Mouse (Mus musculus) G1E (cell line): ENCODE measurements around the gene Stk38l. TPM values are rescaled to one million over a fixed set of nuclear protein-coding genes. Genes with fewer than 3 reads are reported as not detected.
"Not testable (repeated sequence)": the region's sequence is repeated elsewhere in the genome, so short reads cannot be mapped to it uniquely, and the experiment has no call there.

Experiments
- ATAC-seq: 2 replicates; pipeline ENCODE4 v1.8.0; 2016; ENCODE audit warnings: mild to moderate bottlenecking; ENCODE audit not compliant: insufficient number of reproducible peaks, poor library complexity, low FRiP score, severe bottlenecking; ENCODE audit errors: extremely low read depth
- DNase-seq: peaks from one replicate; pipeline ENCODE4 v3.0.0; 2012; ENCODE audit warnings: low spot score
- H3K27me3 ChIP-seq: 2 replicates; pipeline ENCODE4 v1.6.1; 2012; ENCODE audit warnings: mild to moderate bottlenecking, low read length, inconsistent platforms; ENCODE audit not compliant: insufficient read depth
- H3K36me3 ChIP-seq: replicated peaks from 2 replicates; pipeline ENCODE3; 2012; ENCODE audit warnings: mild to moderate bottlenecking, inconsistent platforms
- H3K4me1 ChIP-seq: 2 replicates; pipeline ENCODE4 v1.6.1; 2012; ENCODE audit warnings: low read depth, low read length, inconsistent platforms, mixed read lengths; ENCODE audit not compliant: insufficient read depth
- H3K4me3 ChIP-seq: 2 replicates; pipeline ENCODE4 v1.5.1; 2012; ENCODE audit warnings: low read depth, mild to moderate bottlenecking, inconsistent platforms, low read length, moderate library complexity, mixed read lengths
- H3K9me3 ChIP-seq: replicated peaks from 2 replicates; pipeline ENCODE4 v1.6.1; 2012; ENCODE audit warnings: inconsistent platforms
- CTCF ChIP-seq: IDR thresholded peaks from 2 replicates; pipeline ENCODE4 v1.5.1; 2012; ENCODE audit warnings: low read depth, low read length, inconsistent platforms, mixed read lengths
- GATA1 ChIP-seq: IDR thresholded peaks from 2 replicates; pipeline ENCODE4 v1.6.1; 2012; ENCODE audit warnings: borderline replicate concordance, low read length, inconsistent platforms, mixed read lengths
- GATA2 ChIP-seq: IDR thresholded peaks from 2 replicates; pipeline ENCODE4 v1.6.1; 2012; ENCODE audit warnings: low read depth, low read length, inconsistent platforms, borderline replicate concordance
- POLR2AphosphoS5 ChIP-seq: IDR thresholded peaks from 2 replicates; pipeline ENCODE4 v1.6.1; 2012; ENCODE audit warnings: low read depth, low read length, inconsistent platforms; ENCODE audit not compliant: insufficient replicate concordance
- TAL1 ChIP-seq: conservative IDR thresholded peaks from 2 replicates; pipeline ENCODE4 v1.6.1; 2012; ENCODE audit warnings: low read depth, low read length, inconsistent platforms, mixed read lengths
- polyA plus RNA-seq: library from polyadenylated mRNA; stranded (reverse); fragments of >175 nt; gene quantifications from 2 replicates; pipeline ENCODE4 v1.2.3, GENCODE M21; 2012
- total RNA-seq, 2 experiments: library from RNA; stranded (forward) in 1 of 2; stranded (reverse) in 1 of 2; fragments of 200-1000 nt in 1 of 2; fragments of >200 nt in 1 of 2; fragmentation: Nextera tagmentation in 1 of 2; gene quantifications; 2 replicates each; pipeline ENCODE4 v1.2.3; 2014 to 2017

Gene Stk38l
- total and polyA plus RNA-seq, 3 experiments, result 0.51 to 4.4 (median 4.3) TPM

DNA sequence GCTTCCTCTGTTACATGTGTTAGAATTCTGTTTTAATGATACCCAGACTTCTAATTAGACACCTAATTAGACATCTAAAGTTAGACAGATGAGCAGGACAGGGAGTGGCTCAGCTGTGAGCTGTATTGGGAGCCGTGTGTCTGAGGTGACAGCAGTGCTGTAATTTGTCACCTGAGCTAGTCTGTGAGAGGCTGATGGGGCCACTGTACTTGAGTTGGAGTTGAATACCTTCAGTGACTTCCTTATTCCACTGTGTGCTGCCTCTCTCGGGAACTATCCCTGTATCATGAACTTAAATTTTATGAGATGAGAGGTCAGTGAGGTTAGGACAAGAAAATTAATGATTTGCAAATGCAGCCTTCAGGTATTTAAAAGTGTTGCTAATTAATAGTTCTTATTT is 39.8 kb downstream of the Stk38l start:
- no peaks in the 10 kb centered on the region for H3K9me3 ChIP-seq
- peaks cover 54% of the 10 kb centered on the region for H3K36me3 ChIP-seq
- no peak for TF ChIP-seq GATA1
- no peak for TF ChIP-seq TAL1
- TF ChIP-seq CTCF, result no peak
- no peak for TF ChIP-seq GATA2
- TF ChIP-seq POLR2AphosphoS5, result no peak
- H3K4me1 ChIP-seq, result no peaks in the 10 kb centered on the region
- H3K27me3 ChIP-seq, result no peaks in the 10 kb centered on the region
- ATAC-seq, result no peak
- H3K4me3 ChIP-seq, result no peak overlapping the region
- DNase-seq, result no peak

DNA sequence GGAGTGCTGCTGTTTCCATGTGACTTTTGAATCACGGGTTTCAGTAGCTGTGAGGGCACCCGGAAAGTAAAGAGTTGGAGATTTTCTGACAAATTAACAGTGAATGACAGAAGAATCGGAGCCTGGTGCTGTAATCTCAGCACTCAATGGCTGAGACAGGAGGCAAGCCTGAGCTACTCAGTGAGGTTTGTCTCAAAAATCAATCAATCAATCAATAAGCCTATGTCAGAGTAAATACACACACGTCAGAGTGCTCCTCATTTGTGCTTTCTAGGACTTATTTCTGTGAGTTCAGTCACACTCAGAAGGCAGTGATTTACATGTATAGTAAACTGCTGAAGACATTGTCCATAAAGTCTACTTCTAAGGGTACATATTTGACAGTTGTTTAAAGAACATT is 40.5 kb downstream of the Stk38l start:
- TF ChIP-seq GATA1 (no peak), POLR2AphosphoS5 (no peak), TAL1 (no peak), GATA2 (no peak), CTCF (no peak)
- Histone ChIP-seq H3K27me3 (no peaks in the 10 kb centered on the region), H3K4me3 (no peak overlapping the region), H3K4me1 (no peaks in the 10 kb centered on the region), H3K9me3 (no peaks in the 10 kb centered on the region), H3K36me3 (peaks cover 57% of the 10 kb centered on the region)
- DNase-seq (no peak), ATAC-seq (no peak)

- DNase-seq (no peak), ATAC-seq (no peak)
- H3K4me1 ChIP-seq, result no peaks in the 10 kb centered on the region
- no peaks in the 10 kb centered on the region for H3K27me3 ChIP-seq
- H3K36me3 ChIP-seq, result peaks cover 66% of the 10 kb centered on the region
- TF ChIP-seq TAL1 (no peak), GATA1 (no peak), GATA2 (no peak), CTCF (no peak), POLR2AphosphoS5 (no peak)
- no peak overlapping the region for H3K4me3 ChIP-seq
- H3K9me3 ChIP-seq, result no peaks in the 10 kb centered on the region
Observed at GRCm38 (mm10) chr6:146768813-146769404, 44.1 kb downstream of the Stk38l start.

DNA sequence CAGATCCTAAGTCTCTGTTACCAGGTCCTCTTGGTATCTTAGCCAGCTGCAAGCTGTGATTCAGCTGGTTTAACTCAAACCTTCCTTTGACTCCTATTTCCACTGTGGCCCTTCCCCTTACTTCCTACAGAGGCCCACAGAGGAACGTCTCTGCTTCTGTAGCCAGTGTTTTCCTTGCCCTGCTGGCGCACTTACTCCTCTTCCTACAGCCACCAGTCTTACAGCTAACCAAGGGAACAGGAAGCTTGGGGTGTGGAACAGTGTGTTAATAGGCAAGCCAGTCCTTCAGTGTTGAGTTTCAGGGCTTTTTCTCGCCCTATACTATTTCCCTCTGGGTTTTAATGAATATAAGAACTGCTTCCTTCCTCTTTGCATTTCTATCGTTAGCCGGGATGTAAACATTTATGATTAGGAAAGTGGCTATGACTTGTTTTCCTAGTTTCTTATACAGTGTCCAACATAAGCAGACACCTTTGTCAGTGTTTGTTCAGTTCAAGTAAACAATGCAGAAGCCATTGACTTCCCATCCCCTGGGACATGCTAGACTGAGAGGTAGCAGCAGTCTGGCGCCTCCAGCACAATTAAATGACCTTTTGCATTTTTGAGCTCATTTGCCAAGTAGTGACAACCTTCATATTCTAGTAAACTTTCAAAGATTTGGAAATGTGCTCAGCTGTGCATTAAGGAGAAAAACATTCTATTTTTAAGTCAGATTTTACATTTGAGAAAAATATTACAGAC is 45.4 kb downstream of the Stk38l start:
- ATAC-seq, result no peak
- no peak for TF ChIP-seq POLR2AphosphoS5
- TF ChIP-seq CTCF, result no peak
- TF ChIP-seq GATA2, result no peak
- no peak for TF ChIP-seq TAL1
- no peak for TF ChIP-seq GATA1
- no peak for DNase-seq

GRCm38 (mm10) chr6:146770808-146771207 is 46.0 kb downstream of the Stk38l start:
- peaks cover 75% of the 10 kb centered on the region for H3K36me3 ChIP-seq
- H3K4me1 ChIP-seq, result no peaks in the 10 kb centered on the region
- ATAC-seq (no peak), DNase-seq (no peak)
- H3K27me3 ChIP-seq, result no peaks in the 10 kb centered on the region
- H3K4me3 ChIP-seq, result no peak overlapping the region
- no peak for TF ChIP-seq POLR2AphosphoS5
- TF ChIP-seq TAL1, result no peak
- no peak for TF ChIP-seq GATA2
- TF ChIP-seq CTCF, result no peak
- TF ChIP-seq GATA1, result no peak
- H3K9me3 ChIP-seq, result no peaks in the 10 kb centered on the region

More for the DNA sequence above, 45.4 kb downstream of the Stk38l start:
- Histone ChIP-seq H3K4me1 (no peaks in the 10 kb centered on the region), H3K27me3 (no peaks in the 10 kb centered on the region), H3K9me3 (no peaks in the 10 kb centered on the region), H3K36me3 (peaks cover 72% of the 10 kb centered on the region), H3K4me3 (no peak overlapping the region)

DNA sequence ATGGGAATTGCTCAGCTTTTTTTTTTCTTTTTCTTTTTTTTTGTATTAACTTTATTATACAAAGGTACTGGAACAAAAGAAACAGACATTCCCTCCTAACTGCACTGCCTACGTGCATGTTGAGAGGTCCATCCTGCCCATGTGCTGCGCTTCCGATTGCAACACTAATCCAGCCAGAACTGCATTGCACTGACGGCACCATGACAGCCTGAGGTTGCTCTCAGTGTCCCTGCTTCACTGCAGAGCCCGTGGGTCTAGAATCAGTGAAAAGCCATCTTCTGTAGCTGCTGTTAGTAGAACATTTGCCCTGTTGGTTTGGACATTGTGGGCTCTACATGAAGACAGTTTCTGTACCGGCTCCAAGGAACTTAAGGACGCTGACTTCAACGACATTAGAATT is 51.1 kb downstream of the Stk38l start:
- Histone ChIP-seq H3K36me3 (peaks cover 37% of the 10 kb centered on the region), H3K4me1 (peaks cover 11% of the 10 kb centered on the region)
- H3K4me3 ChIP-seq, DNase-seq, ATAC-seq, H3K27me3 ChIP-seq, H3K9me3 ChIP-seq: not testable (repeated sequence)
